Comparison of ENCODE assay signal across 8 mouse cellular contexts in genomic region chr2:167538671-167539306, GRCm38 (mm10). TPM values are rescaled to one million over a fixed set of nuclear protein-coding genes. Genes with fewer than 3 reads are reported as not detected.
DNase-seq lines count a peak whose midpoint lies in the region; ATAC-seq lines count a peak whose summit lies in the region.

No protein-coding gene starts in this region.

- H3K36me3 ChIP-seq in erythroblast, embryonic 14.5 days (ENCODE audit: control insufficient read depth): no peaks in the 10 kb centered on the region; the same call in 1 of the 2 replicates
- H3K36me3 ChIP-seq in forebrain, embryonic 10.5 days (replicated peaks): peaks cover 25% of the 10 kb centered on the region
- no peaks in the 10 kb centered on the region for H3K36me3 ChIP-seq in intestine, embryonic 16.5 days (ENCODE audit: control insufficient read depth, insufficient read depth, low read length)
- no peaks in the 10 kb centered on the region for H3K36me3 ChIP-seq in neural tube, embryonic 12.5 days

- H3K9ac ChIP-seq in intestine, embryonic 16.5 days (ENCODE audit: low read depth, low read length): peak overlapping the region; percentile 82
- H3K9ac ChIP-seq in neural tube, embryonic 12.5 days: peak overlapping the region; percentile 51

- peaks cover 10% of the 10 kb centered on the region for H3K4me1 ChIP-seq in erythroblast, embryonic 14.5 days (ENCODE audit: control insufficient read depth)
- peaks cover 68% of the 10 kb centered on the region for H3K4me1 ChIP-seq in forebrain, embryonic 10.5 days
- peaks cover 36% of the 10 kb centered on the region for H3K4me1 ChIP-seq in intestine, embryonic 16.5 days (ENCODE audit: control insufficient read depth, insufficient read depth, low read length)
- peaks cover 54% of the 10 kb centered on the region for H3K4me1 ChIP-seq in neural tube, embryonic 12.5 days

- no peak for ATAC-seq in erythroblast, adult 5-6 weeks (replicated peaks; ENCODE audit: low FRiP score, poor library complexity, severe bottlenecking)
- no peak for ATAC-seq in intestine, embryonic 16.5 days
- no peak for ATAC-seq in neural tube, embryonic 12.5 days (ENCODE audit: low FRiP score, low read depth)
- ATAC-seq in erythroid progenitor cell, adult 5-6 weeks (replicated peaks; ENCODE audit: low FRiP score, poor library complexity, severe bottlenecking): no peak
- ATAC-seq in megakaryocyte-erythroid progenitor cell, adult 5-6 weeks (replicated peaks; ENCODE audit: low FRiP score, low TSS enrichment, poor library complexity, severe bottlenecking): no peak

- WGBS in forebrain, embryonic 10.5 days: 20% methylated on average over 34 of the region's 34 CpGs
- 42% methylated on average over 34 of the region's 34 CpGs for WGBS in intestine, embryonic 16.5 days
- WGBS in neural tube, embryonic 12.5 days: 30% methylated on average over 32 of the region's 34 CpGs

- H3K27me3 ChIP-seq in erythroblast, embryonic 14.5 days (ENCODE audit: control insufficient read depth): peaks cover 73% of the 10 kb centered on the region
- H3K27me3 ChIP-seq in forebrain, embryonic 10.5 days (ENCODE audit: poor library complexity, severe bottlenecking): peaks cover 92% of the 10 kb centered on the region
- 0 out of 2 replicates have a peak, but pooled peaks cover 2% of the 10 kb centered on the region for H3K27me3 ChIP-seq in intestine, embryonic 16.5 days (replicated peaks; ENCODE audit: control insufficient read depth, insufficient read depth, low read length)
- peaks cover 40% of the 10 kb centered on the region for H3K27me3 ChIP-seq in neural tube, embryonic 12.5 days (replicated peaks)

- no peaks in the 10 kb centered on the region; the same call in 1 of the 2 replicates for H3K9me3 ChIP-seq in erythroblast, embryonic 14.5 days (ENCODE audit: control insufficient read depth, low read length)
- no peaks in the 10 kb centered on the region for H3K9me3 ChIP-seq in forebrain, embryonic 10.5 days
- no peaks in the 10 kb centered on the region for H3K9me3 ChIP-seq in intestine, embryonic 16.5 days (ENCODE audit: control insufficient read depth, low read length)
- H3K9me3 ChIP-seq in neural tube, embryonic 12.5 days: no peaks in the 10 kb centered on the region

- peak overlapping the region; percentile 95 for H3K4me2 ChIP-seq in intestine, embryonic 16.5 days (ENCODE audit: low read depth, low read length)
- H3K4me2 ChIP-seq in neural tube, embryonic 12.5 days (replicated peaks): peak overlapping the region; percentile 87

- DNase-seq in 3T3-L1 (ENCODE audit: low read depth, low spot score): peak; percentile 69
- no peak for DNase-seq in forebrain, embryonic 10.5 days (ENCODE audit: extremely low spot score, low spot score)

- peak overlapping the region; percentile 43 for H3K4me3 ChIP-seq in erythroblast, embryonic 14.5 days (replicated peaks)
- H3K4me3 ChIP-seq in forebrain, embryonic 10.5 days: peak overlapping the region; percentile 61
- peak overlapping the region; percentile 61 for H3K4me3 ChIP-seq in intestine, embryonic 16.5 days (ENCODE audit: low read length)
- peak overlapping the region; percentile 50 for H3K4me3 ChIP-seq in neural tube, embryonic 12.5 days

- H3K27ac ChIP-seq in forebrain, embryonic 10.5 days: peak overlapping the region; percentile 74
- H3K27ac ChIP-seq in intestine, embryonic 16.5 days (ENCODE audit: low read length): peak overlapping the region; percentile 47; the same call in 1 of the 2 replicates
- H3K27ac ChIP-seq in neural tube, embryonic 12.5 days: no peak overlapping the region

RNA-seq across cellular contexts. Expression of gene Snai1, which starts 0.8 kb away (rescaled TPM):
- polyA plus RNA-seq in erythroblast, embryonic 14.5 days (2012): 0.07 TPM in 1 of 2 replicates, not detected in the other
- not detected in 2 replicates for total RNA-seq in erythroblast, adult 5-6 weeks (2015; ENCODE audit: low replicate concordance)
- 0.70 TPM in 1 of 2 replicates, not detected in the other for total RNA-seq in erythroblast, adult 5-6 weeks (2017; ENCODE audit: low replicate concordance)
- polyA plus RNA-seq in forebrain, embryonic 10.5 days (2016; fragmentation: Nextera tagmentation; extraction: Ambion mirVana): 40.4 and 46.9 TPM in 2 replicates
- 15.6 TPM in 2 replicates for polyA plus RNA-seq in intestine, embryonic 16.5 days (2015; fragmentation: Nextera tagmentation; extraction: Ambion mirVana)
- 21.7 and 23.2 TPM in 2 replicates for polyA plus RNA-seq in neural tube, embryonic 12.5 days (2016; fragmentation: Nextera tagmentation; extraction: Ambion mirVana)
- total RNA-seq in erythroid progenitor cell, adult 5-6 weeks (2015; ENCODE audit: low replicate concordance): not detected in 2 replicates
- total RNA-seq in erythroid progenitor cell, adult 5-6 weeks (2017; ENCODE audit: low replicate concordance): not detected in 2 replicates
- total RNA-seq in megakaryocyte-erythroid progenitor cell, adult 5-6 weeks (2014; fragmentation: Nextera tagmentation): 0.37 TPM in 1 of 2 replicates, not detected in the other
- total RNA-seq in megakaryocyte-erythroid progenitor cell, adult 5-6 weeks (2017): 0.52 TPM in 1 of 2 replicates, not detected in the other

RNA-seq across cellular contexts. Expression of gene Spata2, which starts 46.1 kb away (rescaled TPM):
- polyA plus RNA-seq in erythroblast, embryonic 14.5 days (2012): 2.4 and 2.5 TPM in 2 replicates
- 6.1 and 9.4 TPM in 2 replicates for total RNA-seq in erythroblast, adult 5-6 weeks (2015; ENCODE audit: low replicate concordance)
- total RNA-seq in erythroblast, adult 5-6 weeks (2017; ENCODE audit: low replicate concordance): 6.3 and 7.6 TPM in 2 replicates
- polyA plus RNA-seq in forebrain, embryonic 10.5 days (2016; fragmentation: Nextera tagmentation; extraction: Ambion mirVana): 21.0 and 21.5 TPM in 2 replicates
- 14.2 and 15.4 TPM in 2 replicates for polyA plus RNA-seq in intestine, embryonic 16.5 days (2015; fragmentation: Nextera tagmentation; extraction: Ambion mirVana)
- polyA plus RNA-seq in neural tube, embryonic 12.5 days (2016; fragmentation: Nextera tagmentation; extraction: Ambion mirVana): 24.2 and 25.7 TPM in 2 replicates
- total RNA-seq in erythroid progenitor cell, adult 5-6 weeks (2015; ENCODE audit: low replicate concordance): 7.5 and 8.6 TPM in 2 replicates
- total RNA-seq in erythroid progenitor cell, adult 5-6 weeks (2017; ENCODE audit: low replicate concordance): 5.4 and 7.4 TPM in 2 replicates
- total RNA-seq in megakaryocyte-erythroid progenitor cell, adult 5-6 weeks (2014; fragmentation: Nextera tagmentation): 16.0 and 23.2 TPM in 2 replicates
- total RNA-seq in megakaryocyte-erythroid progenitor cell, adult 5-6 weeks (2017): 6.8 and 8.1 TPM in 2 replicates

RNA-seq across cellular contexts. Expression of gene Rnf114, which starts 46.3 kb away (rescaled TPM):
- 0.77 and 0.89 TPM in 2 replicates for polyA plus RNA-seq in erythroblast, embryonic 14.5 days (2012)
- 39.6 and 41.6 TPM in 2 replicates for total RNA-seq in erythroblast, adult 5-6 weeks (2015; ENCODE audit: low replicate concordance)
- 32.3 and 41.5 TPM in 2 replicates for total RNA-seq in erythroblast, adult 5-6 weeks (2017; ENCODE audit: low replicate concordance)
- 136 and 137 TPM in 2 replicates for polyA plus RNA-seq in forebrain, embryonic 10.5 days (2016; fragmentation: Nextera tagmentation; extraction: Ambion mirVana)
- 75.7 and 76.5 TPM in 2 replicates for polyA plus RNA-seq in intestine, embryonic 16.5 days (2015; fragmentation: Nextera tagmentation; extraction: Ambion mirVana)
- 130 and 134 TPM in 2 replicates for polyA plus RNA-seq in neural tube, embryonic 12.5 days (2016; fragmentation: Nextera tagmentation; extraction: Ambion mirVana)
- total RNA-seq in erythroid progenitor cell, adult 5-6 weeks (2015; ENCODE audit: low replicate concordance): 24.1 and 33.5 TPM in 2 replicates
- 10.2 and 17.8 TPM in 2 replicates for total RNA-seq in erythroid progenitor cell, adult 5-6 weeks (2017; ENCODE audit: low replicate concordance)
- total RNA-seq in megakaryocyte-erythroid progenitor cell, adult 5-6 weeks (2014; fragmentation: Nextera tagmentation): 30.8 and 34.8 TPM in 2 replicates
- 19.5 and 23.8 TPM in 2 replicates for total RNA-seq in megakaryocyte-erythroid progenitor cell, adult 5-6 weeks (2017)

Comparison
In these comparisons a context has a peak if more than half of its experiments do, and no peak if none do; other contexts are left out.
1. RNA of gene Snai1, which starts 0.8 kb away (polyA plus RNA-seq): 40.4 to 46.9 TPM in forebrain, embryonic 10.5 days, 21.7 to 23.2 TPM in neural tube, embryonic 12.5 days and 15.6 TPM in intestine, embryonic 16.5 days; 0.07 TPM in erythroblast, embryonic 14.5 days; every median in the first group is over 10 times any median in the second.
2. RNA of gene Rnf114, which starts 46.3 kb away (polyA plus RNA-seq): 136 to 137 TPM in forebrain, embryonic 10.5 days, 130 to 134 TPM in neural tube, embryonic 12.5 days and 75.7 to 76.5 TPM in intestine, embryonic 16.5 days; 0.77 to 0.89 TPM in erythroblast, embryonic 14.5 days; every median in the first group is over 10 times any median in the second.
3. Peak in every context shown above with its lines, with median percentiles within 50 percentile points of each other: H3K4me3 ChIP-seq.